Mouse (Mus musculus): ENCODE results near the gene Plppr3. TPM values are rescaled to one million over a fixed set of nuclear protein-coding genes. Genes with fewer than 3 reads are reported as not detected.

Plppr3 gene
- polyA plus RNA-seq, 1 experiment from 2014 or later, result 14.1 TPM

DNA sequence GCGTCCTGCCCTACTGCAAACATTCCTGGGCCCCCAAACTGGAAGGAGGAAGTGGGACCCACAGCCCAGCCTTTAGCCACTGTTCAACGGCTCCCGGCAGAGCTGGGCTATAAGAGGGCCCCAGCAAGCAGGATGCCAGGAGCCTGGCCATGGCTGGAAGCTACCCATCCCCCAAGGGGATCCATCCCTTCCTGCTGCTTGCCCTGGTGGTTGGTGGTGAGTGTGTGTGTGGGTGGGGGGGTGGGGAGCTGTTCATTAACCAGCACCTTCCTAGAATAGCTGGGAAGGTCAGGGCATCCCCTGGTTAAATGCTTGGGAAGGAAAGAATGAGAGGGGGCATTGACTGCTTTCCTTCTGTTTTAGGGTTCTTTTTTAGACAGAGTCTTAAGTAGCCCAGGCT is 5.1 kb upstream of the Plppr3 start:
- WGBS (ENCODE audit: insufficient replicate concordance), result 41% methylated on average over 3 of the region's 3 CpGs
- no peak overlapping the region for H3K4me3 ChIP-seq (ENCODE audit: low read depth, low read length)
- no peak overlapping the region for H3K9ac ChIP-seq (ENCODE audit: low read depth, low read length)
- H3K36me3 ChIP-seq (ENCODE audit: control insufficient read depth, insufficient read depth, low read length), result no peaks in the 10 kb centered on the region
- H3K27me3 ChIP-seq (ENCODE audit: control insufficient read depth, insufficient read depth, low read length), result peaks cover 15% of the 10 kb centered on the region
- peaks cover 21% of the 10 kb centered on the region for H3K4me1 ChIP-seq (ENCODE audit: control insufficient read depth, insufficient read depth, low read length)
- no peak for ATAC-seq (replicated peaks; ENCODE audit: insufficient number of reproducible peaks, low FRiP score, low TSS enrichment)
- H3K9me3 ChIP-seq (replicated peaks; ENCODE audit: control insufficient read depth, low read length), result no peaks in the 10 kb centered on the region
- H3K4me2 ChIP-seq, result no peak overlapping the region
- H3K27ac ChIP-seq (ENCODE audit: low read depth, low read length), result no peak overlapping the region

- Histone ChIP-seq H3K9ac (ENCODE audit: low read depth, low read length) (no peak overlapping the region), H3K27me3 (ENCODE audit: control insufficient read depth, insufficient read depth, low read length) (peaks cover 15% of the 10 kb centered on the region), H3K4me2 (no peak overlapping the region), H3K4me3 (ENCODE audit: low read depth, low read length) (no peak overlapping the region), H3K36me3 (ENCODE audit: control insufficient read depth, insufficient read depth, low read length) (no peaks in the 10 kb centered on the region), H3K9me3 (replicated peaks; ENCODE audit: control insufficient read depth, low read length) (no peaks in the 10 kb centered on the region), H3K27ac (ENCODE audit: low read depth, low read length) (no peak overlapping the region), H3K4me1 (ENCODE audit: control insufficient read depth, insufficient read depth, low read length) (peaks cover 25% of the 10 kb centered on the region)
- WGBS (ENCODE audit: insufficient replicate concordance), result 57% methylated on average over 12 of the region's 12 CpGs
- ATAC-seq (replicated peaks; ENCODE audit: insufficient number of reproducible peaks, low FRiP score, low TSS enrichment), result no peak
Measured at GRCm38 (mm10) chr10:79877757-79878156, 3.3 kb upstream of the Plppr3 start.

DNA sequence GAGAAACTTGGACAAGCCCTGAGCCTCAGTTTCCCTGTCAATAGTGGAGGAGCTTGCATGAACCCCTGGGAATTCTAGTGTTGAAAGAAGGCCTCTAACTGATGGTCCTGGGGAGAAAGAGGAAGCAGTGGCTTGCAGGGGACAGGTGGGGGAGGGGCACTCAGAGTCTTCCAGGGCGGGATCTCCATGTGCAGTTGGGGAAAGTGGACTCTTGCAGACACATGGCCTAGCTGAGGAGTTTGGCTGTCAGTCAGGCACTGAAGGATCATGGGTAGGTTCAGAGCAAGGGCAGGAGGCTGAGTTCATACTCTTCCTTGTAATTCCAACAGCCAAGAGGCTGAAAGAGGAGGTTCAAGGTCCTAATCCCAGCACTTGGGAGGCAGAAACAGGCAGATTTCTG is 2.7 kb upstream of the Plppr3 start:
- no peak overlapping the region for H3K4me2 ChIP-seq
- no peak overlapping the region for H3K4me3 ChIP-seq (ENCODE audit: low read depth, low read length)
- H3K36me3 ChIP-seq (ENCODE audit: control insufficient read depth, insufficient read depth, low read length), result no peaks in the 10 kb centered on the region
- H3K27me3 ChIP-seq (ENCODE audit: control insufficient read depth, insufficient read depth, low read length), result peaks cover 12% of the 10 kb centered on the region
- no peak overlapping the region for H3K27ac ChIP-seq (ENCODE audit: low read depth, low read length)
- peaks cover 20% of the 10 kb centered on the region for H3K4me1 ChIP-seq (ENCODE audit: control insufficient read depth, insufficient read depth, low read length)
- 36% methylated on average over 1 of the region's 1 CpGs for WGBS (ENCODE audit: insufficient replicate concordance)
- no peak for ATAC-seq (replicated peaks; ENCODE audit: insufficient number of reproducible peaks, low FRiP score, low TSS enrichment)
- H3K9me3 ChIP-seq (replicated peaks; ENCODE audit: control insufficient read depth, low read length), result no peaks in the 10 kb centered on the region
- H3K9ac ChIP-seq (ENCODE audit: low read depth, low read length), result no peak overlapping the region

- Histone ChIP-seq H3K9me3 (replicated peaks; ENCODE audit: control insufficient read depth, low read length) (no peaks in the 10 kb centered on the region), H3K27me3 (ENCODE audit: control insufficient read depth, insufficient read depth, low read length) (peaks cover 8% of the 10 kb centered on the region; the same call in 1 of the 2 replicates), H3K9ac (ENCODE audit: low read depth, low read length) (peak overlapping the region; percentile 64), H3K27ac (ENCODE audit: low read depth, low read length) (no peak overlapping the region), H3K4me2 (peak overlapping the region; percentile 74), H3K36me3 (ENCODE audit: control insufficient read depth, insufficient read depth, low read length) (no peaks in the 10 kb centered on the region), H3K4me1 (ENCODE audit: control insufficient read depth, insufficient read depth, low read length) (peaks cover 8% of the 10 kb centered on the region), H3K4me3 (ENCODE audit: low read depth, low read length) (peak overlapping the region; percentile 69)
- no peak for ATAC-seq (replicated peaks; ENCODE audit: insufficient number of reproducible peaks, low FRiP score, low TSS enrichment)
- 6% methylated on average over 19 of the region's 26 CpGs for WGBS (ENCODE audit: insufficient replicate concordance)
Measured at GRCm38 (mm10) chr10:79873715-79874289, 632 bp downstream of the Plppr3 start.

DNA sequence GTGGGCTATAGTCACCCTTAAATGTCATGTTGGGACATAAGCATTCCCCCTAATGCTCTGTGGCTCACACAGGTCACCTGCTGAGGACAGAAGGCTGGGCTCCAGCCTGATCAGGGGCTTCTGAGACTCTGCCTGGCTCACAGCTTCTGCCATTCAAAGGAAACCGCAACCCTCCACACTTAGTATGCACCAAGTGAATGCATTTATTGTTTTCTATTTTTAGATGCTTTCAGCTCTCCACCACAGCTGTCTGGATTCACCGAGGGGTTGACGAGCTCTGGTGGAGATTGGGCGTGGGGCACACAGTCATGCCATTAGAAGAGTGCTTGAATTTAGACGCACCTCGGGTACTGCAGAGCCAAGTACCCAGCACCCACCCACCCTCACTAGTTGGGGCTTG is 1.1 kb downstream of the Plppr3 start:
- ATAC-seq (replicated peaks; ENCODE audit: insufficient number of reproducible peaks, low FRiP score, low TSS enrichment), result no peak
- WGBS (ENCODE audit: insufficient replicate concordance), result 12% methylated on average over 6 of the region's 6 CpGs
- H3K9ac ChIP-seq (ENCODE audit: low read depth, low read length), result peak overlapping the region; percentile 64; the same call in 1 of the 2 replicates
- H3K4me1 ChIP-seq (ENCODE audit: control insufficient read depth, insufficient read depth, low read length), result peaks cover 8% of the 10 kb centered on the region
- peaks cover 8% of the 10 kb centered on the region; the same call in 1 of the 2 replicates for H3K27me3 ChIP-seq (ENCODE audit: control insufficient read depth, insufficient read depth, low read length)
- H3K4me3 ChIP-seq (ENCODE audit: low read depth, low read length), result peak overlapping the region; percentile 69
- no peak overlapping the region for H3K27ac ChIP-seq (ENCODE audit: low read depth, low read length)
- no peaks in the 10 kb centered on the region for H3K9me3 ChIP-seq (replicated peaks; ENCODE audit: control insufficient read depth, low read length)
- H3K36me3 ChIP-seq (ENCODE audit: control insufficient read depth, insufficient read depth, low read length), result no peaks in the 10 kb centered on the region
- H3K4me2 ChIP-seq, result peak overlapping the region; percentile 74

DNA sequence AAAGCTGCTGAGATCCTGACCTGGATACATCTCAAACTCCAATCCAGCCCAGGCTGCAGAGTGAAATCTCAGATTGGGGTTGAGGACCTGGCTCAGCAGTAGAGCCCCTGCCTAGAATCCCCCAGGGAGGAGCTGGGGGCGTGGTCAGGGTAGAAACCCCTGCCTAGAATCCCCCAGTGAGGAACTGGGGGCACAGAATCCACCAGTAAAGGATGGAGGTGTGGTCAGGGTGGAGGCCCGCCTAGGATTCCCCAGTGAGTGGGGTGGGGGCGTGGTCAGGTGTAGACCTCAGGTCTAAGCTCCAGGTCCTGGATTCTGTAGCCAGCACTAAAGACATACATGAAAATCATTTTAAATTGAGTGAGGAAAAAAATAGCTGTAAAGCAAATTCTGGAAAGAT is 1.6 kb downstream of the Plppr3 start:
- 47% methylated on average over 3 of the region's 3 CpGs for WGBS (ENCODE audit: insufficient replicate concordance)
- Histone ChIP-seq H3K9ac (ENCODE audit: low read depth, low read length) (no peak overlapping the region), H3K9me3 (replicated peaks; ENCODE audit: control insufficient read depth, low read length) (no peaks in the 10 kb centered on the region), H3K27me3 (ENCODE audit: control insufficient read depth, insufficient read depth, low read length) (peaks cover 8% of the 10 kb centered on the region; the same call in 1 of the 2 replicates), H3K27ac (ENCODE audit: low read depth, low read length) (no peak overlapping the region), H3K4me3 (ENCODE audit: low read depth, low read length) (no peak overlapping the region), H3K4me2 (no peak overlapping the region; the same call in 1 of the 2 replicates), H3K36me3 (ENCODE audit: control insufficient read depth, insufficient read depth, low read length) (no peaks in the 10 kb centered on the region), H3K4me1 (ENCODE audit: control insufficient read depth, insufficient read depth, low read length) (peaks cover 8% of the 10 kb centered on the region)
- no peak for ATAC-seq (replicated peaks; ENCODE audit: insufficient number of reproducible peaks, low FRiP score, low TSS enrichment)

DNA sequence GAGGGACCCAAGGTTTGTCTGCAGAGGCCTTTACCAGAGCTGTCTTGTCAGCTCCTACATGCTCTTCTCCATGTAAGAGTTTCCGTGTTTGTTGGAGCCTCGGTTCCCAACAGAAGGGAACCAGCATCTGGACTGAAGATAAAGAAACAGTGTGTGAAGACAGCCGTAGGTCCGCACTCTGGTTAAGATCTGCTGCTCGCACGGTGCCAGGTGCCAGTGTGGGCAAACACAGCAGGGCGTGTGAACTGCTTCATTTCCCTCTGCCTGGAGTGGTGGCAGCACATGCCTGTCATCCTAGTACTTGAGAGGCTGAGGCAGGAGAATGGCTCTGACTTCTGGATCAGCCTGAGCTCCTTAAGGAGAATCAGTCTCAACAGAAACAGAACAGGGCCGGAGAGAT is 2.6 kb downstream of the Plppr3 start:
- 80% methylated on average over 8 of the region's 8 CpGs for WGBS (ENCODE audit: insufficient replicate concordance)
- H3K9ac ChIP-seq (ENCODE audit: low read depth, low read length), result no peak overlapping the region

DNA sequence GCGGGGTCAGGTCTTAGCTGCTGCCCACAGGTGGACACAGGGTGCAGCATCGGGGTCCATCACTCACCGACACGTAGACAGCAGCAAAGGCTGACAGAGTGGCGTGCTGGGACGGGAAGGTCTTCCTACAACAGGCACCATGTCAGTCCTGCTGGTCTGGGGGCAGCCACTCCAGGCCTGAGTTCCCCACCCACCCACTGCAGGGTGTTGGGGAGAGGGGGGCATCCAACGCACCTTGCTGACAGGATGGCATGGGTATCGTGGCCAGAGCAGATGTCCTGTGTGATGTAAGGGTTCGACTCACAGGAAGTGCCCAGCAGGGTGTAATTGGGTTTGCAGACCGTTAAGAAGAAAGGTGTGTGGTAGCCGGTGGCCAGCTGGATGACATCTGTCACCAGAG is 7.8 kb downstream of the Plppr3 start:
- Histone ChIP-seq H3K4me3 (ENCODE audit: low read depth, low read length) (no peak overlapping the region), H3K36me3 (ENCODE audit: control insufficient read depth, insufficient read depth, low read length) (peaks cover 17% of the 10 kb centered on the region), H3K27me3 (ENCODE audit: control insufficient read depth, insufficient read depth, low read length) (no peaks in the 10 kb centered on the region), H3K4me1 (ENCODE audit: control insufficient read depth, insufficient read depth, low read length) (no peaks in the 10 kb centered on the region), H3K4me2 (no peak overlapping the region), H3K9me3 (replicated peaks; ENCODE audit: control insufficient read depth, low read length) (no peaks in the 10 kb centered on the region), H3K9ac (ENCODE audit: low read depth, low read length) (no peak overlapping the region), H3K27ac (ENCODE audit: low read depth, low read length) (no peak overlapping the region)
- 78% methylated on average over 11 of the region's 11 CpGs for WGBS (ENCODE audit: insufficient replicate concordance)
- ATAC-seq (replicated peaks; ENCODE audit: insufficient number of reproducible peaks, low FRiP score, low TSS enrichment), result no peak

More for the DNA sequence above, 2.6 kb downstream of the Plppr3 start:
- ATAC-seq (replicated peaks; ENCODE audit: insufficient number of reproducible peaks, low FRiP score, low TSS enrichment), result no peak
- Histone ChIP-seq H3K36me3 (ENCODE audit: control insufficient read depth, insufficient read depth, low read length) (no peaks in the 10 kb centered on the region), H3K4me2 (no peak overlapping the region), H3K4me3 (ENCODE audit: low read depth, low read length) (no peak overlapping the region), H3K27ac (ENCODE audit: low read depth, low read length) (no peak overlapping the region), H3K9me3 (replicated peaks; ENCODE audit: control insufficient read depth, low read length) (no peaks in the 10 kb centered on the region), H3K27me3 (ENCODE audit: control insufficient read depth, insufficient read depth, low read length) (peaks cover 8% of the 10 kb centered on the region; the same call in 1 of the 2 replicates), H3K4me1 (ENCODE audit: control insufficient read depth, insufficient read depth, low read length) (peaks cover 8% of the 10 kb centered on the region)

DNA sequence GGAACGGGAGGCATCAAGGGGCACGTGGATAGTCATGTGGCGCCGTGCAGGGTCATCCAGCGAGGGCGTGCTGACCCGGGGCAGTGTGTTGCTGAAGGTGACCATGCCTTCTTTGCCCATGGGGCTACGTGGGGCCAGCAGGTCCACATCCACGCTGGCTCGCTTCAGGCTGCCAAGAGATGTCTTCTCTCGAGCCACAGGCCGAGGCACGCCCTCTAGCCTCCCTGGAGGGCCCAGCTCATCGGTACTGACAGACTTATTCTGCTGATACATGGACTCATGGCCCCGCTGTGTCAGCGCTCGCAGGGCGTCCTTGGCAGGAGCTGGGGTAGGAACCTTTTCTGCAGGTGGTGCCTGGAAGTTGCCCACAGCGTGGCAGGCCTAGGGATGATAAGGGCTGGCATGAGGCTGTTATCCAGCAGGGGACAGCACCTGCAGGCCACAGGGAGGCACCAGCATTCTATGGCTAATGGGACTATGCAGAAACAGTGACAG is 8.6 kb downstream of the Plppr3 start:
- no peaks in the 10 kb centered on the region for H3K27me3 ChIP-seq (ENCODE audit: control insufficient read depth, insufficient read depth, low read length)
- no peaks in the 10 kb centered on the region for H3K4me1 ChIP-seq (ENCODE audit: control insufficient read depth, insufficient read depth, low read length)
- no peak overlapping the region for H3K9ac ChIP-seq (ENCODE audit: low read depth, low read length)
- WGBS (ENCODE audit: insufficient replicate concordance), result 68% methylated on average over 19 of the region's 19 CpGs
- H3K4me3 ChIP-seq (ENCODE audit: low read depth, low read length), result no peak overlapping the region
- no peak overlapping the region for H3K4me2 ChIP-seq
- no peak for ATAC-seq (replicated peaks; ENCODE audit: insufficient number of reproducible peaks, low FRiP score, low TSS enrichment)
- H3K9me3 ChIP-seq (replicated peaks; ENCODE audit: control insufficient read depth, low read length), result no peaks in the 10 kb centered on the region
- H3K27ac ChIP-seq (ENCODE audit: low read depth, low read length), result no peak overlapping the region
- peaks cover 23% of the 10 kb centered on the region for H3K36me3 ChIP-seq (ENCODE audit: control insufficient read depth, insufficient read depth, low read length)
